13 mouse cellular contexts compared by ENCODE assay signal in the genomic region with DNA sequence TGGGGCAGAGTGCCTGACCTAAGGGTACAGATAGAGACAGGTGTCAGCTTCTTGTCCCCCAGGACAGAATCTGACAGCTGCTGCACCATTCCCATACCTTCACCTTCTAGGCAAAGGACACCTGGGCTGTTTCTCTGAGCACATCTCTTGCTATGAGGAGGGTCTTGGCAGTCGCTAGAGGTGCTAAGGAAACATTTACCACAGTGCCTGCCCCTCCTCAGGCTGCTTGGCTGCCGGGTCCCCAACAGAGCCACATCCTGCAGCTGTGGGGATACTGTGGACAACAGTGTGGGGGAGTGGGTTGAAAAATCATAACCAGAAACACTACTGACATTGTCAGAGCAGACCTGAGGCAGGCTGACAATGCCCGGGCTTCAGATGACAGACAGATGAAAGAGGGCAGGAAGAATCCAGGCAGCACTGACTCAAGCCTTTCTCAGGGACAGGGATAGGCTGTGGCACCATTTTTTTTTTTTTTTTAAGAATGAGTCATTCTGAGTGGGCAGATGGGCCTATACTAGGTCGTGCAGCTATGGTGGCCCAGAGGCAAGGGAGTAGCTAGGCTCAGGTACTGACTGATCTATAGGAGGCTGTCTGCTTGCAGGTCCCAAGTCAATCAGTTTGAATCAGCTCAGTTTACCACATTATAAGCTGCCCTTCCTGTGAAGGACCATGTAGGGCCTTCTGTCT.
A peak's percentile ranks its signal among the peaks of the same experiment; 100 is the strongest.
DNase-seq lines count a peak whose midpoint lies in the region; ATAC-seq and TF ChIP-seq lines count a peak whose summit lies in the region.
"Had no signal": no experiment of that assay in that cellular context is flagged by ENCODE, and none has a peak within 500 bp of the region (broad histone marks: within the 10 kb centered on the region; RNA-seq: fewer than 3 reads in every experiment).

No protein-coding gene starts in this region.

- H3K36me3 ChIP-seq in forebrain, postnatal 0 days (ENCODE audit: insufficient read depth): no peaks in the 10 kb centered on the region
- H3K36me3 ChIP-seq in midbrain, embryonic 13.5 days: no peaks in the 10 kb centered on the region
- H3K36me3 ChIP-seq in liver, embryonic 11.5 days (ENCODE audit: control insufficient read depth, insufficient read depth, low read length): no peaks in the 10 kb centered on the region
- H3K36me3 ChIP-seq: limb, embryonic 10.5 days had no signal

- H3K27ac ChIP-seq in forebrain, postnatal 0 days (ENCODE audit: low read depth, low read length): peak overlapping the region; percentile 73
- H3K27ac ChIP-seq in midbrain, embryonic 13.5 days: peak overlapping the region; percentile 82
- no peak overlapping the region for H3K27ac ChIP-seq in liver, embryonic 11.5 days (ENCODE audit: low read depth, low read length)
- H3K27ac ChIP-seq: limb, embryonic 10.5 days had no signal

- H3K9ac ChIP-seq in forebrain, postnatal 0 days: no peak overlapping the region; the same call in 1 of the 2 replicates
- H3K9ac ChIP-seq in midbrain, embryonic 13.5 days (replicated peaks): peak overlapping the region; percentile 28; the same call in 1 of the 2 replicates
- H3K9ac ChIP-seq in liver, embryonic 11.5 days (ENCODE audit: low read depth, low read length): no peak overlapping the region

- peak overlapping the region; percentile 20 for H3K4me2 ChIP-seq in forebrain, postnatal 0 days (ENCODE audit: low read depth)
- 0 out of 2 replicates have a peak overlapping the region, but pooled peaks have one; percentile 23 for H3K4me2 ChIP-seq in midbrain, embryonic 13.5 days (replicated peaks)
- no peak overlapping the region for H3K4me2 ChIP-seq in liver, embryonic 11.5 days

- no peaks in the 10 kb centered on the region for H3K9me3 ChIP-seq in forebrain, postnatal 0 days (ENCODE audit: low read length)
- H3K9me3 ChIP-seq in midbrain, embryonic 13.5 days: no peaks in the 10 kb centered on the region
- H3K9me3 ChIP-seq in liver, embryonic 11.5 days (ENCODE audit: control insufficient read depth, low read length): no peaks in the 10 kb centered on the region
- H3K9me3 ChIP-seq: limb, embryonic 10.5 days had no signal

- no peak for TF ChIP-seq CTCF in forebrain, postnatal 0 days (IDR thresholded peaks at IDR 0.05; ENCODE audit: low read depth)

- DNase-seq in adrenal gland, adult 2 months: peak; percentile 50
- peak; percentile 56 for DNase-seq in brain, adult 2 months (ENCODE audit: low read depth, low spot score)
- DNase-seq in forebrain, postnatal 0 days: no peak
- DNase-seq in cerebellum, adult 9-11 months: no peak
- DNase-seq in spleen, adult 12 weeks (ENCODE audit: low spot score): no peak
- DNase-seq in liver, embryonic 11.5 days (ENCODE audit: low spot score): no peak
- DNase-seq: heart, postnatal 4 days; kidney, adult 8-10 months; layer of hippocampus, adult 9-11 months; thymus, adult 18-20 months had no signal

- H3K27me3 ChIP-seq in forebrain, postnatal 0 days (ENCODE audit: insufficient read depth, low read length): no peaks in the 10 kb centered on the region
- H3K27me3 ChIP-seq in midbrain, embryonic 13.5 days: peaks cover 38% of the 10 kb centered on the region
- H3K27me3 ChIP-seq in liver, embryonic 11.5 days (replicated peaks; ENCODE audit: control insufficient read depth, insufficient read depth, low read length): no peaks in the 10 kb centered on the region

- H3K4me1 ChIP-seq in forebrain, postnatal 0 days (ENCODE audit: insufficient read depth): peaks cover 17% of the 10 kb centered on the region
- peaks cover 31% of the 10 kb centered on the region for H3K4me1 ChIP-seq in midbrain, embryonic 13.5 days (replicated peaks)
- no peaks in the 10 kb centered on the region for H3K4me1 ChIP-seq in liver, embryonic 11.5 days (replicated peaks; ENCODE audit: control insufficient read depth, insufficient read depth, low read length)

- H3K4me3 ChIP-seq in forebrain, postnatal 0 days (ENCODE audit: low read depth, low read length): no peak overlapping the region
- H3K4me3 ChIP-seq in midbrain, embryonic 13.5 days (replicated peaks): no peak overlapping the region
- H3K4me3 ChIP-seq in liver, embryonic 11.5 days (ENCODE audit: low read depth, low read length): no peak overlapping the region
- H3K4me3 ChIP-seq: limb, embryonic 10.5 days had no signal

- ATAC-seq in forebrain, postnatal 0 days: peak; percentile 14; the same call in 1 of the 2 replicates
- peak; percentile 41 for ATAC-seq in midbrain, embryonic 13.5 days
- no peak for ATAC-seq in megakaryocyte-erythroid progenitor cell, adult 5-6 weeks (replicated peaks; ENCODE audit: low FRiP score, low TSS enrichment, poor library complexity, severe bottlenecking)
- ATAC-seq in liver, embryonic 11.5 days (replicated peaks; ENCODE audit: low FRiP score): no peak

- 11% methylated on average over 4 of the region's 4 CpGs for WGBS in forebrain, postnatal 0 days
- WGBS in midbrain, embryonic 13.5 days: 19% methylated on average over 4 of the region's 4 CpGs
- WGBS in liver, embryonic 11.5 days: 42% methylated on average over 4 of the region's 4 CpGs

Comparison
In these comparisons a context has a peak if more than half of its experiments do, and no peak if none do; other contexts are left out.
1. DNase-seq: peak in adrenal gland, adult 2 months (single experiment) and brain, adult 2 months (single experiment); none in forebrain, postnatal 0 days (single experiment), cerebellum, adult 9-11 months (single experiment), spleen, adult 12 weeks (single experiment) and liver, embryonic 11.5 days (single experiment).
2. ATAC-seq: peak in forebrain, postnatal 0 days (single experiment) and midbrain, embryonic 13.5 days (single experiment); none in megakaryocyte-erythroid progenitor cell, adult 5-6 weeks (single experiment) and liver, embryonic 11.5 days (single experiment).